Mouse (Mus musculus) ES-Bruce4 (cell line): ENCODE results near the gene Iqcd. TPM values are rescaled to one million over a fixed set of nuclear protein-coding genes. Genes with fewer than 3 reads are reported as not detected.

Experiments used
- H3K27ac ChIP-seq: 2 replicates; pipeline ENCODE4 v1.5.1; 2012; ENCODE audit warnings: low read length, inconsistent platforms; ENCODE audit not compliant: insufficient read depth
- H3K27me3 ChIP-seq: 2 replicates; pipeline ENCODE4 v1.6.1; 2012; ENCODE audit warnings: mild to moderate bottlenecking, low read length, inconsistent platforms; ENCODE audit not compliant: control insufficient read depth, poor library complexity, insufficient read depth, severe bottlenecking
- H3K36me3 ChIP-seq: 2 replicates; pipeline ENCODE4 v1.6.1; 2012; ENCODE audit warnings: inconsistent platforms, mild to moderate bottlenecking, low read length, moderate library complexity; ENCODE audit not compliant: control insufficient read depth, poor library complexity, insufficient read depth, severe bottlenecking
- H3K4me1 ChIP-seq: one replicate; pipeline ENCODE4 v1.8.1; 2011; ENCODE audit warnings: low read length; ENCODE audit not compliant: control insufficient read depth, insufficient read depth
- H3K4me3 ChIP-seq: 2 replicates; pipeline ENCODE4 v1.5.1; 2011; ENCODE audit warnings: low read depth, mild to moderate bottlenecking, low read length
- H3K9ac ChIP-seq: 2 replicates; pipeline ENCODE4 v1.6.1; 2012; ENCODE audit warnings: low read depth, mild to moderate bottlenecking, inconsistent platforms; ENCODE audit not compliant: poor library complexity, severe bottlenecking
- H3K9me3 ChIP-seq: replicated peaks from 2 replicates; pipeline ENCODE4 v1.6.1; 2012; ENCODE audit warnings: mild to moderate bottlenecking, low read length, inconsistent platforms; ENCODE audit not compliant: control insufficient read depth, poor library complexity, insufficient read depth, severe bottlenecking
- CTCF ChIP-seq: IDR thresholded peaks from one replicate; pipeline ENCODE4 v1.8.1; 2011; ENCODE audit warnings: low read depth, low read length
- EP300 ChIP-seq: IDR thresholded peaks from 2 replicates; pipeline ENCODE4 v1.6.1; 2011; ENCODE audit warnings: low read depth, low read length; ENCODE audit not compliant: insufficient read depth
- POLR2A ChIP-seq: IDR thresholded peaks from one replicate; pipeline ENCODE4 v1.8.1; 2011; ENCODE audit warnings: low read length; ENCODE audit not compliant: insufficient read depth
- polyA plus RNA-seq: library from polyadenylated mRNA; stranded (reverse); fragments of >200 nt; gene quantifications from 2 replicates; pipeline ENCODE4 v1.2.4, GENCODE M21; 2011; ENCODE audit warnings: low read depth; ENCODE audit not compliant: missing spikeins, insufficient read depth, insufficient read length

Gene Iqcd
- polyA plus RNA-seq, 1 experiment = 0.37 TPM

DNA sequence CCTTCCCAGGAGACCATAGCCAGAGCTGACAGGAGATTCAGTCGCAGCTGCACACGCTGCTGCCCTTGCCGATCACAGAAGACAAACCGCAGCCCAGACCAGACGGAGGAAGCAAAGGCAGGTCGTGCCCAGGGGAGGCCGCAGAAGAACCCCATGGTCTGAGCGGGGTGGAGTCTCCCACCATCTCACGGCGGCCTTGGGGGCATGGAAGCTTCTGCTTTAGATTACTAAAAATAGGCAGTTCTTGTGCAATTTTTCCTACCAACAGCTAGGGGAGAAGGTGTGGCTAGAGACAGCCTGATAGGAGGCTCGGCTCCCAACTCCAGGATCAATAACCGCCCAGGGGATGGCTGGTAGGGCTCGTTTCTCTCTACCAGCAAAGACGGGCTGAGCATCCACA is 30.1 kb upstream of the Iqcd start:
- Histone ChIP-seq H3K27ac (no peak overlapping the region), H3K36me3 (no peaks in the 10 kb centered on the region), H3K9me3 (no peaks in the 10 kb centered on the region), H3K9ac (peak overlapping the region; percentile 12; the same call in 1 of the 2 replicates), H3K4me3 (peak overlapping the region; percentile 18), H3K4me1 (no peaks in the 10 kb centered on the region), H3K27me3 (no peaks in the 10 kb centered on the region)
- TF ChIP-seq EP300 (no peak), CTCF (no peak), POLR2A (no peak)

GRCm38 (mm10) chr5:120560129-120560615 is 28.6 kb upstream of the Iqcd start:
- no peak for TF ChIP-seq EP300
- no peak overlapping the region for H3K4me3 ChIP-seq
- no peak overlapping the region for H3K27ac ChIP-seq
- no peak overlapping the region for H3K9ac ChIP-seq
- no peaks in the 10 kb centered on the region for H3K9me3 ChIP-seq
- no peaks in the 10 kb centered on the region for H3K27me3 ChIP-seq
- H3K36me3 ChIP-seq = no peaks in the 10 kb centered on the region
- H3K4me1 ChIP-seq = no peaks in the 10 kb centered on the region

GRCm38 (mm10) chr5:120560616-120561311 is 28.1 kb upstream of the Iqcd start:
- H3K4me3 ChIP-seq = no peak overlapping the region
- no peaks in the 10 kb centered on the region for H3K27me3 ChIP-seq
- TF ChIP-seq POLR2A (no peak), EP300 (no peak), CTCF (no peak)
- H3K9me3 ChIP-seq = no peaks in the 10 kb centered on the region
- no peaks in the 10 kb centered on the region for H3K4me1 ChIP-seq
- no peak overlapping the region for H3K27ac ChIP-seq
- no peaks in the 10 kb centered on the region for H3K36me3 ChIP-seq
- no peak overlapping the region for H3K9ac ChIP-seq

- Histone ChIP-seq H3K9ac (peak overlapping the region; percentile 55), H3K9me3 (no peaks in the 10 kb centered on the region), H3K27ac (peak overlapping the region; percentile 74), H3K4me1 (no peaks in the 10 kb centered on the region), H3K4me3 (peak overlapping the region; percentile 16), H3K27me3 (no peaks in the 10 kb centered on the region), H3K36me3 (no peaks in the 10 kb centered on the region)
- peak; percentile 74; the same call in 1 of the 2 replicates for TF ChIP-seq EP300
- TF ChIP-seq CTCF = no peak
Measured at GRCm38 (mm10) chr5:120562956-120563913, 25.6 kb upstream of the Iqcd start.

GRCm38 (mm10) chr5:120563914-120564311 is 24.9 kb upstream of the Iqcd start:
- peak overlapping the region; percentile 74 for H3K27ac ChIP-seq
- no peak overlapping the region for H3K9ac ChIP-seq
- no peak overlapping the region for H3K4me3 ChIP-seq
- no peaks in the 10 kb centered on the region for H3K36me3 ChIP-seq
- TF ChIP-seq POLR2A = no peak
- no peak for TF ChIP-seq EP300
- TF ChIP-seq CTCF = no peak
- H3K4me1 ChIP-seq = no peaks in the 10 kb centered on the region
- no peaks in the 10 kb centered on the region for H3K9me3 ChIP-seq
- H3K27me3 ChIP-seq = no peaks in the 10 kb centered on the region
